Mouse (Mus musculus) splenic B cell, adult 2 months (primary cell): Measurements from ENCODE around the gene Dpm1.

Source experiments
- DNase-seq: peaks from one replicate; pipeline ENCODE4 v3.0.0-alpha.2; 2011; ENCODE audit warnings: low read depth, low spot score
- H3K27me3 ChIP-seq: 2 replicates; pipeline ENCODE4 v1.6.1; 2012; ENCODE audit warnings: mild to moderate bottlenecking, low read length, moderate library complexity, mixed read lengths; ENCODE audit not compliant: control insufficient read depth, poor library complexity, insufficient read depth, severe bottlenecking
- H3K36me3 ChIP-seq: 2 replicates; pipeline ENCODE4 v1.6.1; 2012; ENCODE audit warnings: mild to moderate bottlenecking, low read length, moderate library complexity, mixed read lengths; ENCODE audit not compliant: control insufficient read depth, poor library complexity, insufficient read depth, severe bottlenecking

The Dpm1 gene

DNA sequence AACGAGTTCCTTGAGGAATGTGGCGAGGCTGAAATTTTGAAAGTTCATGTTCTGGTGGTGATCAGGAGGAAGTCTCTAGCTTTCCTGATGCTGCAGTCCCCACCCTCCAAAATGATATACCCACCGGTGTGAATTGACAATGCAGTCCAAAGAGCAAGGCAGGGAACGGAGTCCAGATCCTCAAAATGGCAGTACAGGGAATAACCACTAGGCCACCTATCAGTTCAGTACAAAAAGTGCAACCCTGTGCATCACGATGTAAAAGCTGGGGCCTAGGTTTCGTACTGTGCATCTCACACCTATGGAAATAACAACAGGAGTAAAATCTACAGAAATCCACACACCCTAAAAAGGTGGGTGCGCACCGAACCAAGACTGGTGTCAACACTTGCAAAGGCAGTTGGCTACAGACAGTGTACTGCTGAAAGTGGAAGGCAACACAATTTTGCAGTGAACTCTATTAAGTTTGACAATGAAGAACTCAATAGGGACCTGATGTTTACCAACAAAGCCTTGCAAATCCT, 25.9 kb downstream of the Dpm1 start:
- peaks cover 1% of the 10 kb centered on the region; the same call in 1 of the 2 replicates for H3K36me3 ChIP-seq
- no peak for DNase-seq
- no peaks in the 10 kb centered on the region for H3K27me3 ChIP-seq

DNA sequence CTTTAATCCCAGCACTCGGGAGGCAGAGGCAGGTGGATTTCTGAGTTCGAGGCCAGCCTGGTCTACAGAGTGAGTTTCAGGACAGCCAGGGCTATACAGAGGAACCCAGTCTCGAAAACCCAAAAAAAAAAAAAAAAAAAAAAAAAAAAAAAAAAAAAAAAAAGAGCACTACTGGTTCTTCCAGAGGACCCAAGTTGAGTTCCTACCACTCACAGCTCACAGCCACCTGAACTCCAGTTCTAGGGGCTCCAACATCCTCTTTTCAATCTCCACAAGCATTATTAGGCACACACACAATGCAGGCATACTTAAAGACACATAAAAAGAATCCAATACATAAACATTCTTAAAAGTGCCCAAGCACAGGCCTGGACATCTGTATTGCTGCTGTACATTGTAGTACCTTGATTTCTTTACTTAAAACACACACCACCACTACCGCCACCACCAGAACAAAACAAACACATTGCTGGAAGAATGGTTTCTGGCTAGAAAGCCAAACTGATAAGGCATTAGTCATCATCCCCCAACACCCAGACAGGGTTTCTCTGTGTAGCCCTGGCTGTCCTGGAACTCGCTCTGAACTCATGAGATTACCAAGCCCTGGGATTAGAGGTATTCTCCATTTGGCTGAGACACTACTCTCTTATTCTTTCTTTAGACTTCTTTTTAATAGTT, 30.2 kb downstream of the Dpm1 start:
- no peaks in the 10 kb centered on the region for H3K27me3 ChIP-seq
- DNase-seq = no peak

DNA sequence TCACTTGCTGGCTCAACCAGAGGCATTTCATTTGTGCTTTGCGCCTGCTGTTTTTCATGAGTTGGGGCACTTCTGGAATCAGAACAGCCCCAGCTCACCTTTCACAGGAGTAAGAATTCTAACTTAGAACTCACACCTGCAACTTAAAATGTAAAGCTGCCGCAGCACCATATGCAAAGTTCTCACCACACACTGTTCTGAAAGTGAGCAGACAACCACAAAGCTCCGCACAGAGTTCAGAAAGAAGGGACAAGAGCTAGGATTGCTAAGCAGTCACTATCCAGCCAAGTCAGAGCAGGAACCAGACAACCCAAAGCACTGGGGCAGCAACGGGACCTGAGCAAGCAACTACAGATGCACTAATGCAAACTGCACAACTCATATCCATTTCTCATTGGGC, 30.9 kb downstream of the Dpm1 start:
- no peaks in the 10 kb centered on the region for H3K27me3 ChIP-seq
- DNase-seq = no peak
- 0 out of 2 replicates have a peak, but pooled peaks cover 1% of the 10 kb centered on the region for H3K36me3 ChIP-seq

More for the DNA sequence above, 30.2 kb downstream of the Dpm1 start:
- 0 out of 2 replicates have a peak, but pooled peaks cover 1% of the 10 kb centered on the region for H3K36me3 ChIP-seq

DNA sequence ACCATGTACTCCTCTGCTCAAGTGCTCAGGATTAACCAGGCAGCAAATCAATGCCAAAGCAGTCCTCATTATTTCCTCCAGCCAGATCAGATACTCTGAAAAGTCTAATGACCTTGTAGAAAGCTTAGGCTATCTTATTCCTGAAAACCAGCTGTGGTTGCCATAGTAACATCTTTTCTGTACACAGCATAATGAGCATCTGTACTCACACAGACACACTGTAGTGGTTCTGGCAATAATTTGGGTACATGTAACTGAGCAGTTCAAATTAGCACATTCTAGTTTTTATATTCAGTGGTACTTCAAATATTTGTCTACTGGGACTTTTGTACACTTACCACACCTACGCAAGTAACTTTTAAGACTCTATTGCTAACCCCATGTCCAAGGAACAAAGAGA, 32.0 kb downstream of the Dpm1 start:
- Histone ChIP-seq H3K27me3 (no peaks in the 10 kb centered on the region), H3K36me3 (0 out of 2 replicates have a peak, but pooled peaks cover 1% of the 10 kb centered on the region)
- DNase-seq = no peak

DNA sequence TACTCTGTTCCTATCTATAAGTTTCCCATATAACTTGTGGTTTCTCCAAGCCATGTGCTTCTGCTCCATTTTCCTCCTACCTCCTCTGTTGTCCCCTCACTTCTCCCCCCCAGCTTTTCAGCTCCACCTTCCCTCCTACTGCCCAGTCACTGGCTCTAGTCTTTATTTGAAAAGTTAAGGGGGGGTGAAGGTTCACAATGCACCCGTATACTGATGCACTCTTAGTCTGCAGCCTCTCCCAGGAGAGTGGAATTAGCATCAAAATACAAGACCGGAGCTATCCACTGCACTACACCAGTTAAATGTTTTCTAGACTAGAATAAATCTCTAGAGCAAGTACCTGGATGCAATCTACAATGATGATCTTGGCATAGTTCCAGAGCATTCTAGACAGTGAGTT, 34.7 kb downstream of the Dpm1 start:
- no peak for DNase-seq
- H3K27me3 ChIP-seq = no peaks in the 10 kb centered on the region
- H3K36me3 ChIP-seq = no peaks in the 10 kb centered on the region

DNA sequence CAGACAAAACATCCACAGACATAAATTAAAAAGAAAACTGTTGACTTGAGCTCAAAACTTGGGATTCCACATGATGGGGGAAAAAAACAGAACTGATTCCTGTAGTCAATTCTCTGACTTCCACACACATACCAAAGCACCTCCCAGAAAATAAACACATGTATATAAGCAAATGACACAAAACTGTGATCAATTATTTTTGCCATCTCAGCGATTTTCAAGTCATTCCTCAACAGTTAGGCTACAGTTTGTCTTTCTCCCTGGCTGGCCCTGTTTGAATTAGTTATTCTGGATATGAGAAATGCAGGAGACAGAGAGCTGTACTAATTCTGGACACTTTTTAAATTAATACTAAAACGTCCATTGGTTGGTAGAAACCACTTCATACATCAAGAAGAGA, 36.7 kb downstream of the Dpm1 start:
- H3K27me3 ChIP-seq = no peaks in the 10 kb centered on the region
- DNase-seq = no peak
- H3K36me3 ChIP-seq = no peaks in the 10 kb centered on the region

DNA sequence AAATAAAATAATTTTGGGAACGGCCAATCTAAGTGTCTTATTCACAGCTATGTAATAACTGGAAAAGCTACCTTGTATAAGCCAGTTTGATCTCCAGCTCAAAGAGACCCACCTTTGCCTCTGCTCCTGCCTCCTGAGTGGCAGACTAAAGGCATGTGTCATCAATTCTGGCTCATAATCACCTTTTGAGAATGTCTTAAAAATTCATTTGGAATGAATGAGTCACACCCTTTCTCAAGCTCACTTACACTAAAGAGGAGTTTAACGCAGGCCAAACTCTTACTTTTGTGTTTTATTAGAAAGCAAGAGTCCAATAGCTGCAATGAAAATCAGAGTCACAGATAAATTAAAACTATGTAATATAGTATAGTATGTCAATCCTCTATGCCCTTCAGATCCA, 38.5 kb downstream of the Dpm1 start:
- Histone ChIP-seq H3K27me3 (no peaks in the 10 kb centered on the region), H3K36me3 (no peaks in the 10 kb centered on the region; the same call in none of the 2 replicates)
- no peak for DNase-seq

DNA sequence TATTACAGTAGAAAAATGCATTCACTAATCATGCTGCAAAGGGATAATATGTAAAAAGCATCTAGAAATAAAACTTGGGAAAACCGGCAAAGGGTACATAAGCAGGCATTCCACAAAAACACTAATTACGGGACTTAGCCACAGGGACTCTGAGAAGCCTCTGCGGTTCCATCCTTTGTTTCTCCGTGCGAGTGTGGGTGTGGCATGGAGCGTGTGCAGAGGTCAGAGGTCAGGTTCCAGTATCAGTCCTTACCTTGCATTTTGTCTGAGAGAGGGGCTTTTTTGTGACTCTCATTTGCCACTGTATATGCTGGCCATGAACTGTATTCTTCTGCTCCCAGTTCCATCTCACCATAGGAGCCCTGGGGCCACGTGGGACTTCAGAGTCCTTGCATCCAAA, 54.4 kb downstream of the Dpm1 start:
- DNase-seq = no peak
- Histone ChIP-seq H3K36me3 (no peaks in the 10 kb centered on the region; the same call in 1 of the 2 replicates), H3K27me3 (no peaks in the 10 kb centered on the region)

DNA sequence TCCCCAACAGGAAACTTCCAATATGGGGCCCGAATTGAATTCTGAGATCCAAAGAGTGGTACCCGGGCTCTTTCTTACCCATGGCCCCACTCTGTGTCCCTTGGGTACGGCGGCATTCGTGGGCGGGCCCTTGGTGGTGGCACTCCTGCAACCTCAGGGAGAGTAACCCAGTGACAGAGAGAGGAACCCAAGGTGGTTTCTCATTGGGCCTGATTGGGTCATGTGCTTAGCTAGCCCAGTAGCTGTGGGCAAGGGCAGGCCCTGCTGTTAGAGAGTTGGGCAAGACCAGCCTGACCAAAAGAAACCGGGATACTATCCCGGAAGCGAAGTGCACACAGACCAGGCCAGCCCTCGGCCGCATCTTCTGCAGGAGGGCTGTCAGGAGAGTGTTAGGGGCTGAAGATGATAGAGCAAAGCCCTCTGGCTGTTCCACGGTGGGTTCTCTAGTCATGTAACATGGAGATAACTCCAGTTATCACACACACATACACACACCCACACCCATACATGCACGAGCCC, 60.2 kb downstream of the Dpm1 start:
- Histone ChIP-seq H3K36me3 (no peaks in the 10 kb centered on the region; the same call in 1 of the 2 replicates), H3K27me3 (no peaks in the 10 kb centered on the region)
- DNase-seq = peak; percentile 69

DNA sequence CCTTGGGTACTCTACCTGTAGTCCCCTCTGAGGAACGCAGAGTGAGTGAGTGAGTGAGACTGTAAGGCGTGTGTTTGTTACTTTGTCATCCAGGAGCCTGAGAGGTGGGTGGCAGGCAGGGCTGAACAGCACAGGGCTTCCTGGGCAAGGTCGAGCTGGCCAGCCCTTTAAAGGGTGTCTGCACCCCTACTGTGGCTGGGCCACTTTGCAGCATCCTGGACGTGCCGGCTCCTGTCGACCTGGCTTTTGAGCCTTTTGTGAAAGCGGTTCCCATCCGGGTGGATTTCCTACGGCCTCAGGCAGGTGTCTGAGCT, 60.6 kb downstream of the Dpm1 start:
- DNase-seq = peak; percentile 6
- Histone ChIP-seq H3K36me3 (no peaks in the 10 kb centered on the region; the same call in 1 of the 2 replicates), H3K27me3 (no peaks in the 10 kb centered on the region)

DNA sequence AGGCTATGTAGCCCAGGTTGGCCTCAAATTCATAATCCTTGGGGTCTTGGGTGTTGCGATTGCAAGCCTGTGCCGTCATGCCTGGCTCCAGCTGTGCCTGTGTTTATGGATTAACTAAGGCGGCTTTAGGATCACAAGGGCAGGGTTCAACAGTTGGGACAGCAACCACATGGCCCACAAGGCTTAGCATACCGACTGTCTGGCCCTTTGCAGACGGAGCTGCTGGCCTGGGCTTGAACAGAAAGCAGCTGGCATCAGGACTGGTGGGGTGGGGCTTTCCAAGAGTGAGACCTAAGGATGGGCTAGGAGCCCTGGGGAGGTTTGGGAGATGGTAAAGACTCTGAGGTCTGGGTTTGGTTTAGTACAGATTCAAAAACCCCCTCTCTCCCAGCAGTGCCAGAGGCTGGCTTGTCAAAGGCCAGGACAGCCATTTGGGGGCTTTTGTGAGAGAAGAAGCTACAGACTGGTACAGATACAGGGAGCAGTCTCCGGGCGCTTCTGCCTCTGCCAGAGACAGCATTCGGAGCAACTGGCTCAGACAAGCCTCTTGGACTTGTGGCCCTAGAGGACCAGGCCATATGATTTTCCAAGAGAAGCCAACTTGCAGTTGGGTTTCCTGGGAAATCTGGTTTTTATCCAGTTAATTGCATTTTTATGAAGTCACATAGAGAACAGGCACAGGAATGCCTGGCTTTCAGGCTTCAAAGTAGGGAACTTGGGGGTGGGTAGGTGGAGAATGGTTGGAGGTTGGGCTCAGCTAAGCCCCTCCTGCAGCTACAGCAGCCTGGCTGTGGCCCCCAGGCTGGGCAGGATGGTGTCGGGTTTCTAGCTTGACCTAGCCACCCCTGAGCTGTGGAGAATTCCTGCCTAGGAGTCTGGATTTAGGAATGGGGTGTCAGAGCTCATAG, 61.2 kb downstream of the Dpm1 start:
- Histone ChIP-seq H3K36me3 (no peaks in the 10 kb centered on the region; the same call in 1 of the 2 replicates), H3K27me3 (no peaks in the 10 kb centered on the region)
- no peak for DNase-seq

DNA sequence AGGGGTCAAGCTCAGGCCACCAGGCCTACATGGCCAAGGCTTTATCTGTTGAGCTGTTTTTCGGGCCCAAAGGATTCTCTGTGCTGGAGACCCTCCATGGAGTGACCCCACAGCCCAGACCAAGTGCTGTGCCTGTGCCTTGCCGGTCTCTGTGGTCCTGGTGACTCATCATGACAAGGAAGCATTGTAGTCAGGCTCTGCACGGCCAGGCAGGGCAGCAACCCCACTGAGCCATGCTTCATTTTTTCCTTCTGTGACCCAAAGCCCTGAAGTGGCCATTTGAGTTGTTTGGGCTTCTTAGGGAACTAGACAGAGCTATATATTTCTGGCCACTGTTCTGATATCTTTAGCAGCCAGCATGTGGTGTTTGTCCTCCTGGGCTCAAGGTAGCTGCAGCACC, 62.6 kb downstream of the Dpm1 start:
- no peak for DNase-seq
- Histone ChIP-seq H3K27me3 (no peaks in the 10 kb centered on the region), H3K36me3 (no peaks in the 10 kb centered on the region; the same call in 1 of the 2 replicates)

DNA sequence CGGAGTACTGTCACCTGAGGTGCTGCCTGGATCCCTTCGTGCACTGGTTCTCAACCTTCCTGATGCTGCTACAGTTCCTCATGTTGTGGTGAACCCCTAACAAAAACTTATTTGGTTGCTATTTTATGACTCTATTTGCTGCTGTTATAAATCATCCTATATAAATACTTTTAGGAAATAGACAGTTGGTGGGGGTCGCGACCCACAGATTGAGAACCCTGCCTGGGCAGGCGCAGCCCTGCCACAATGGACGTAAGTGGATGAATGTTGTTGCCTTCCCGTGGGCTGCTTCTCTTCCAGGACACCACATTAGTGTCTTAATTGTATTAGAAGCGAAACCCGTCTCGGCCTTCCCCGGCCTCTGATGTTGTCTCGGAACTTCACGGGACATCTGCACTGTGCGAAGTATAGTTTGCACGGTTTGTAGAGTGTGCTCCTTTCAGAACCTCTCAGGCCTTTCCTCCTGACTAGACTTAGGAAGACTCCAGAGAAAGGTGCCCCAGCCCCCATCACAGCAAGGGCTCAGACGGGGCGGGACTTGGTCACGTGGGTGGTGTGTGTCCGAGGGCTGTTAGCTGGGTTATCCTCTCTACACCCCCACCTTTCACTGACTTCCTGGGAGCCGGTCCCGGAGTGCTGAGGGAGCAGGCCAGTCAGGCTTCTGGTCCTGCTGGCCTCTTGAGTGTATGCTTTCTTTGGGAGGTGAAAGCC, 63.5 kb downstream of the Dpm1 start:
- Histone ChIP-seq H3K27me3 (no peaks in the 10 kb centered on the region), H3K36me3 (no peaks in the 10 kb centered on the region; the same call in 1 of the 2 replicates)
- no peak for DNase-seq

DNA sequence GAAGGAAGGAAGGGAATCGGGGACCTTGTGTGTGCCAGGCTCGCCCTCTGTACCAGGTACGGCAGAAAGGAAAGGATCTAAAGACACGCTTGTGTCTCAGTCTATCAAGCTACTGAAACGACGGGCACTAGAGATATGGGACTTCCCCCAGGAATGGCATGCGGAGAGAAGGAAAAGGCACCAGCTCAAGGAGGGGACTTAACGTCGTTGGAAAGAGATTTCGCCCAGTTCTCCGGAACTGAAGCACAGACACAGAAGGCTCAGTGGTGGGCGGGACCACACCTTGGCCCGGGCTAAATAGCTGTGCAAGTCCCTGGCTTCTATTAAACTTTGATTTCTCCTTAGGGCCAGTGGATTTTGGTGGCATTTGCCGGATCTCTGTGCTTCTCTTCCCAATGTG, 68.4 kb downstream of the Dpm1 start:
- H3K27me3 ChIP-seq = no peaks in the 10 kb centered on the region
- no peaks in the 10 kb centered on the region for H3K36me3 ChIP-seq
- no peak for DNase-seq
